Mouse (Mus musculus) granulocyte monocyte progenitor cell, adult 5-6 weeks (primary cell): ENCODE measurements around the gene Mtap. TPM values are rescaled to one million over a fixed set of nuclear protein-coding genes. Genes with fewer than 3 reads are reported as not detected.

Experiments used
- ATAC-seq: replicated peaks from 2 replicates; pipeline ENCODE4 v1.8.0; 2016; ENCODE audit warnings: mild to moderate bottlenecking, moderate TSS enrichment, inconsistent platforms; ENCODE audit not compliant: poor library complexity, severe bottlenecking
- total RNA-seq, 2 experiments: library from RNA; stranded (forward) in 1 of 2; stranded (reverse) in 1 of 2; fragments of 200-712, 200-1000 nt in 1 of 2; fragments of >200 nt in 1 of 2; fragmentation: Nextera tagmentation in 1 of 2; gene quantifications; 2 replicates each; pipeline ENCODE4 v1.2.3; 2014 to 2017

Mtap gene
- total RNA-seq, 2 experiments from 2014 or later, result 27.0 to 30.9 TPM

- ATAC-seq, result no peak
Measured at GRCm38 (mm10) chr4:89197128-89197527, 60.2 kb downstream of the Mtap start.

- no peak for ATAC-seq
Measured at GRCm38 (mm10) chr4:89200806-89201205, 63.9 kb downstream of the Mtap start.

DNA sequence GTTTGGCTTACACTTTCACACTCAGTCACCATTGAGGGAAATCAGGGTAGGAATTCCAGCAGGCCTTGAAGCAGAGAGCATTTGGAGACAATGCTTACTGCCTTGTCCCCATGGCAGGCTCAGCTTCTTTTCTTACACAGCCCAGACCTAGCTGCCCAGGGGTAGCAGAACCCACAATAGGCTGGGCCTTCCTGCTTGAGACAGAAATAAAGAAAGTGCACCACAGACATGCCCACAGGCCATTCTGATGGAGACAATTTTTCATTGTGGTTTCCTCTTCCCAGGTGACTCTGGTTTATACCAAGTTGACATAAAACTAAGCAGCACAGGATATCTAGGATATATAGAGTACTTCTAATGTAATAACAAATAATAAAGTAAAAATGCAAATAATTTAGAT, 72.4 kb downstream of the Mtap start:
- no peak for ATAC-seq

DNA sequence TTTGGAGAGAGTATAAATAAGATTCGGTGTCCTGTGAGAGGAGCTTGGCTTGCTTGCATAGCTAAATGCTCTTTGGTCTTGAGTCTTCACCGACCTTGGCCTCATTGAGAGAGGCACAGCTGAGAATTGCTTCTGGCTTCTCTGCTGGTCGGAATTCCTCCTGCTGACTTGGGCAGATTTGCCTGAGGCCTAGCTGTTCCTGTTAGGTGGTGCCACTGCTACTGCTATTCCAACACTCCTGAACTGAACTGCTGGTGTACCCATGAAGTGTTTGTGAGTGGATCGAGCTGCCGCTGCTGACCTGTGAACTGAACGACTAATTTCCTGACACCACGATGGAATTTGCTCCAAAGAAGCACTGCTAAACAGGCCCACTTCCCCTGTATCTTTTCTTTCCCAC, 73.4 kb downstream of the Mtap start:
- ATAC-seq, result no peak

DNA sequence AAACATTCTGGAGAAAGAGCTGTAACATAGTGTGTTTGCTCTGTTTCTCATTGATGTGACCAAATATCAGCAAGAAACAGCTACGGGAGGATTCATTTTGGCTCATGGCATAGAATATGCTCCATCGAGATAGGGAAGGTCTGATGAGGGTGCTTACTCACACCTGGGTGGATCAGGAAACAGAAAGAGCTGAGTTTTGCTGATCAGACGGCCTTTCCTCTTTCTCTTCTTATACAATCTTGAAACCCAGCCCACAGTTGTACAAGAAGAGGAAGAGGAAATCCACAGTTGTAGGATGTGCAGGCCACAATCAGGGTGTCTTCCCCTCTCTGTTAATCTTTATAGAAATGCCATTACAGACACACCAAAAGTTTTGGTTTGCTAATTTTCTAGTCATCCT, 75.3 kb downstream of the Mtap start:
- peak; percentile 78 for ATAC-seq

Other genes with a start within 250 kb of the Mtap start
- not detected in 2 replicates for gene Cdkn2a, start 157.5 kb downstream of the Mtap start, total RNA-seq (2014; fragmentation: Nextera tagmentation)
- gene Cdkn2a, start 157.5 kb downstream of the Mtap start, total RNA-seq (2017), result not detected in 2 replicates
- gene Cdkn2b, start 173.9 kb downstream of the Mtap start, total RNA-seq (2014; fragmentation: Nextera tagmentation), result not detected in 2 replicates
- gene Cdkn2b, start 173.9 kb downstream of the Mtap start, total RNA-seq (2017), result not detected in 2 replicates